Mouse (Mus musculus) skeletal muscle tissue, adult 2 months (tissue): Measurements from ENCODE around the gene Ypel3.
"Not testable (repeated sequence)": the region's sequence is repeated elsewhere in the genome, so short reads cannot be mapped to it uniquely, and the experiment has no call there.

ENCODE experiments used
- DNase-seq: peaks from one replicate; pipeline ENCODE4 v3.0.0-alpha.2; 2012; ENCODE audit warnings: low read depth, low spot score

Gene Ypel3

GRCm38 (mm10) chr7:126776598-126777057 is at the start of gene Ypel3:
Gene Ypel3 (plus strand): TSS chr7:126776955.
- DNase-seq: peak; percentile 95

GRCm38 (mm10) chr7:126730256-126730789 is 46.4 kb upstream of the Ypel3 start:
- DNase-seq: not testable (repeated sequence)

GRCm38 (mm10) chr7:126736122-126736521 is 40.6 kb upstream of the Ypel3 start:
- DNase-seq: no peak

- no peak for DNase-seq
Measured at GRCm38 (mm10) chr7:126739551-126739950, 37.2 kb upstream of the Ypel3 start.

- no peak for DNase-seq
Measured at GRCm38 (mm10) chr7:126740132-126740735, 36.5 kb upstream of the Ypel3 start.

GRCm38 (mm10) chr7:126740977-126741376 is 35.8 kb upstream of the Ypel3 start:
- DNase-seq: no peak

GRCm38 (mm10) chr7:126741452-126741851 is 35.3 kb upstream of the Ypel3 start:
- DNase-seq: no peak

GRCm38 (mm10) chr7:126741964-126742482 is 34.7 kb upstream of the Ypel3 start:
- DNase-seq: no peak

GRCm38 (mm10) chr7:126746066-126746465 is 30.7 kb upstream of the Ypel3 start:
- peak; percentile 52 for DNase-seq

GRCm38 (mm10) chr7:126746798-126747197 is 30.0 kb upstream of the Ypel3 start:
- DNase-seq: no peak

- DNase-seq: no peak
Measured at GRCm38 (mm10) chr7:126748824-126749223, 27.9 kb upstream of the Ypel3 start.

GRCm38 (mm10) chr7:126749582-126750343 is 27.0 kb upstream of the Ypel3 start:
- no peak for DNase-seq

- peak; percentile 66 for DNase-seq
Measured at GRCm38 (mm10) chr7:126754866-126755265, 21.9 kb upstream of the Ypel3 start.

- DNase-seq: no peak
Measured at GRCm38 (mm10) chr7:126758539-126758938, 18.2 kb upstream of the Ypel3 start.

GRCm38 (mm10) chr7:126759050-126759671 is 17.6 kb upstream of the Ypel3 start, which contains the start of gene Mapk3:
Gene Mapk3 (plus strand): TSS chr7:126759601.
- DNase-seq: peak; percentile 83

GRCm38 (mm10) chr7:126759672-126760390 is 16.9 kb upstream of the Ypel3 start:
- DNase-seq: no peak

- peak; percentile 75 for DNase-seq
Measured at GRCm38 (mm10) chr7:126760391-126760802, 16.4 kb upstream of the Ypel3 start.

GRCm38 (mm10) chr7:126760956-126761355 is 15.8 kb upstream of the Ypel3 start:
- DNase-seq: no peak

GRCm38 (mm10) chr7:126761529-126762067 is 15.2 kb upstream of the Ypel3 start:
- no peak for DNase-seq

GRCm38 (mm10) chr7:126762471-126763008 is 14.2 kb upstream of the Ypel3 start:
- DNase-seq: no peak

- DNase-seq: no peak
Measured at GRCm38 (mm10) chr7:126765540-126765939, 11.2 kb upstream of the Ypel3 start.
